Mouse (Mus musculus) megakaryocyte, embryonic 14.5 days (primary cell): ENCODE data around the gene Fars2.

ENCODE experiments used
- FLI1 ChIP-seq: IDR thresholded peaks from 2 replicates; pipeline ENCODE4 v1.6.1; 2012; ENCODE audit warnings: low read length, inconsistent platforms, mixed read lengths
- GATA1 ChIP-seq: IDR thresholded peaks from 3 replicates; pipeline ENCODE4 v1.6.1; 2012; ENCODE audit warnings: mixed read lengths, low read length, inconsistent platforms, borderline replicate concordance

DNA sequence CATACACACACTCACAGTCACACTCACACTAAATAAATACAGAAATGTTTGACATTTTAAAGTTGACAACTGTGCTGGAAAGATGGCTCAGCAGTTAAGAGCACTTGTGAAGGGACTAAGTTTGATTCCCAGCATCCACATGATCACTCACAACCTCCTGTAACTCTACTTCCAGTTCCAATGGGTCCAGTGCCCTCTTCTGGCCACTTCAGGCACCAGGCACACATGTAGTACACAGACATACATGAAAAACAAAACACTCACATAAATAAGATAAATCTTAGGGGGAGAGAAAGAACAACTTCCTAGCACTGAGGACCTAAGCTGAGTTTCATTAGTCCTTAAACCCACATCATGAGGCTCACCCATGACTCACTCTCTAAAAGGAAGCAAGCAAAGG lies 302.1 kb downstream of the Fars2 start:
- TF ChIP-seq GATA1 (no peak), FLI1 (no peak)
